Comparison of ENCODE assay signal across 17 mouse cellular contexts in the genomic region with DNA sequence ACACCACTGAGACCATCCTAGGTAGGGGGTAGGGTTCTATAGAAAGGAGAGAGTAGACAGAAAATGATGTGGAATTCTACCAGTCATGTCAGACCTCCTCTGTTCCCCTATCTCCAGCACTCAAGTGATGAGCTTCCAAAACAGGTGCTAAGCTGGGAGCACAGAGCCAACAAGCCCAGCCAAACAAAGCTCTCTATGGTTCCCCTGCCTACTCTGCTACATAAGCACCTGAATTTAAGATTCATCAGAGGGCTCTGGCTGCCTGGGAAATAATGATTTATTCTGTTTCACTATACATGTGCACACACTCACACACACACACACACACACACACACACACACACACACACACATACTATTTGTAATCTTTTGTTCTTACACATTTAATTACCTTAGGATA.
DNase-seq lines count a peak whose midpoint lies in the region; ATAC-seq lines count a peak whose summit lies in the region.
"Had no signal": no experiment of that assay in that cellular context is flagged by ENCODE, and none has a peak within 500 bp of the region (broad histone marks: within the 10 kb centered on the region; RNA-seq: fewer than 3 reads in every experiment).

No protein-coding gene starts in this region.

- no peaks in the 10 kb centered on the region for H3K27me3 ChIP-seq in hindbrain, embryonic 14.5 days (ENCODE audit: control insufficient read depth, insufficient read depth, low read length)
- no peaks in the 10 kb centered on the region for H3K27me3 ChIP-seq in hindbrain, embryonic 10.5 days (ENCODE audit: insufficient read depth, poor library complexity, severe bottlenecking)
- no peaks in the 10 kb centered on the region for H3K27me3 ChIP-seq in midbrain, embryonic 14.5 days (ENCODE audit: control insufficient read depth, insufficient read depth, low read length)
- H3K27me3 ChIP-seq in midbrain, embryonic 11.5 days (ENCODE audit: control insufficient read depth, insufficient read depth, low read length), result no peaks in the 10 kb centered on the region
- H3K27me3 ChIP-seq: embryonic facial prominence, embryonic 12.5 days; forebrain, embryonic 13.5 days had no signal

- H3K9me3 ChIP-seq in hindbrain, embryonic 14.5 days (ENCODE audit: control insufficient read depth, low read length), result no peaks in the 10 kb centered on the region
- H3K9me3 ChIP-seq in hindbrain, embryonic 10.5 days, result no peaks in the 10 kb centered on the region
- H3K9me3 ChIP-seq in midbrain, embryonic 14.5 days (ENCODE audit: control insufficient read depth, low read length), result no peaks in the 10 kb centered on the region
- H3K9me3 ChIP-seq in midbrain, embryonic 11.5 days (ENCODE audit: control insufficient read depth, low read length), result no peaks in the 10 kb centered on the region
- H3K9me3 ChIP-seq: embryonic facial prominence, embryonic 12.5 days; forebrain, embryonic 13.5 days; heart, embryonic 10.5 days had no signal

- no peak for ATAC-seq in hindbrain, embryonic 14.5 days (ENCODE audit: low FRiP score)
- ATAC-seq in midbrain, embryonic 14.5 days (ENCODE audit: low FRiP score, low TSS enrichment), result no peak
- no peak for ATAC-seq in midbrain, embryonic 11.5 days (ENCODE audit: low FRiP score)
- ATAC-seq: forebrain, embryonic 13.5 days; forebrain, postnatal 0 days; hindbrain, postnatal 0 days had no signal

- peaks cover 9% of the 10 kb centered on the region for H3K4me1 ChIP-seq in hindbrain, embryonic 14.5 days (replicated peaks; ENCODE audit: control insufficient read depth, insufficient read depth, low read length)
- H3K4me1 ChIP-seq in hindbrain, embryonic 10.5 days (replicated peaks), result no peaks in the 10 kb centered on the region
- H3K4me1 ChIP-seq in midbrain, embryonic 14.5 days (ENCODE audit: control insufficient read depth, insufficient read depth, low read length), result peaks cover 11% of the 10 kb centered on the region; the same call in 1 of the 2 replicates
- H3K4me1 ChIP-seq in midbrain, embryonic 11.5 days (ENCODE audit: control insufficient read depth, insufficient read depth, low read length), result no peaks in the 10 kb centered on the region
- H3K4me1 ChIP-seq: embryonic facial prominence, embryonic 12.5 days; heart, embryonic 10.5 days had no signal

- DNase-seq in cerebellum, postnatal 25 days, result peak; percentile 42 to 65
- no peak for DNase-seq in cerebellum, adult 8-10 months
- no peak for DNase-seq in hindbrain, embryonic 14.5 days (ENCODE audit: low spot score)
- no peak for DNase-seq in hindbrain, embryonic 10.5 days (ENCODE audit: low spot score)
- DNase-seq in midbrain, embryonic 14.5 days, result no peak
- DNase-seq in midbrain, embryonic 11.5 days (ENCODE audit: low spot score, missing footprints), result no peak
- DNase-seq in thymus, postnatal 25 days, result no peak
- DNase-seq: adrenal gland, postnatal 10 days; cerebellum, adult 11-12 months; forebrain, postnatal 0 days; gastrocnemius, postnatal 36 days; heart, adult 18-20 months; heart, postnatal 10 days had no signal

- H3K27ac ChIP-seq in hindbrain, embryonic 14.5 days, result peak overlapping the region; percentile 38; the same call in 1 of the 2 replicates
- no peak overlapping the region for H3K27ac ChIP-seq in hindbrain, embryonic 10.5 days
- H3K27ac ChIP-seq in midbrain, embryonic 14.5 days (replicated peaks; ENCODE audit: low read depth, low read length), result peak overlapping the region; percentile 56; the same call in 1 of the 2 replicates
- H3K27ac ChIP-seq in midbrain, embryonic 11.5 days (ENCODE audit: low read depth, low read length), result no peak overlapping the region
- H3K27ac ChIP-seq: embryonic facial prominence, embryonic 12.5 days; forebrain, embryonic 13.5 days; heart, embryonic 10.5 days had no signal

- no peak overlapping the region for H3K9ac ChIP-seq in hindbrain, embryonic 14.5 days
- H3K9ac ChIP-seq in midbrain, embryonic 14.5 days (replicated peaks; ENCODE audit: low read length), result no peak overlapping the region
- H3K9ac ChIP-seq in midbrain, embryonic 11.5 days (ENCODE audit: low read length), result no peak overlapping the region
- H3K9ac ChIP-seq: embryonic facial prominence, embryonic 12.5 days; forebrain, embryonic 13.5 days; forebrain, postnatal 0 days had no signal

- H3K4me2 ChIP-seq in hindbrain, embryonic 14.5 days (replicated peaks), result no peak overlapping the region
- no peak overlapping the region for H3K4me2 ChIP-seq in midbrain, embryonic 14.5 days (ENCODE audit: low read length)
- no peak overlapping the region for H3K4me2 ChIP-seq in midbrain, embryonic 11.5 days
- H3K4me2 ChIP-seq: embryonic facial prominence, embryonic 12.5 days; forebrain, embryonic 13.5 days had no signal

- no peak overlapping the region for H3K4me3 ChIP-seq in hindbrain, embryonic 14.5 days (replicated peaks; ENCODE audit: low read length)
- H3K4me3 ChIP-seq in hindbrain, embryonic 10.5 days, result no peak overlapping the region
- H3K4me3 ChIP-seq in midbrain, embryonic 14.5 days (replicated peaks; ENCODE audit: low read depth, low read length), result no peak overlapping the region
- H3K4me3 ChIP-seq in midbrain, embryonic 11.5 days (ENCODE audit: low read depth, low read length), result no peak overlapping the region
- H3K4me3 ChIP-seq: embryonic facial prominence, embryonic 12.5 days; forebrain, embryonic 13.5 days; heart, embryonic 10.5 days had no signal

- no peaks in the 10 kb centered on the region for H3K36me3 ChIP-seq in hindbrain, embryonic 14.5 days (replicated peaks; ENCODE audit: control insufficient read depth, insufficient read depth)
- H3K36me3 ChIP-seq in hindbrain, embryonic 10.5 days, result no peaks in the 10 kb centered on the region
- H3K36me3 ChIP-seq in midbrain, embryonic 14.5 days (ENCODE audit: control insufficient read depth, insufficient read depth, low read length), result no peaks in the 10 kb centered on the region
- no peaks in the 10 kb centered on the region for H3K36me3 ChIP-seq in midbrain, embryonic 11.5 days (ENCODE audit: control insufficient read depth, insufficient read depth, low read length)
- H3K36me3 ChIP-seq: embryonic facial prominence, embryonic 12.5 days; heart, embryonic 10.5 days had no signal

Comparison
In these comparisons a context has a peak if more than half of its experiments do, and no peak if none do; other contexts are left out.
1. DNase-seq: peak in cerebellum, postnatal 25 days (2 of 2); none in cerebellum, adult 8-10 months (single experiment), hindbrain, embryonic 14.5 days (single experiment), hindbrain, embryonic 10.5 days (single experiment), midbrain, embryonic 14.5 days (single experiment), midbrain, embryonic 11.5 days (single experiment) and thymus, postnatal 25 days (single experiment).
2. H3K27ac ChIP-seq: peak in hindbrain, embryonic 14.5 days (single experiment) and midbrain, embryonic 14.5 days (single experiment); none in hindbrain, embryonic 10.5 days (single experiment) and midbrain, embryonic 11.5 days (single experiment).